18 mouse cellular contexts compared by ENCODE assay signal in the genomic region with DNA sequence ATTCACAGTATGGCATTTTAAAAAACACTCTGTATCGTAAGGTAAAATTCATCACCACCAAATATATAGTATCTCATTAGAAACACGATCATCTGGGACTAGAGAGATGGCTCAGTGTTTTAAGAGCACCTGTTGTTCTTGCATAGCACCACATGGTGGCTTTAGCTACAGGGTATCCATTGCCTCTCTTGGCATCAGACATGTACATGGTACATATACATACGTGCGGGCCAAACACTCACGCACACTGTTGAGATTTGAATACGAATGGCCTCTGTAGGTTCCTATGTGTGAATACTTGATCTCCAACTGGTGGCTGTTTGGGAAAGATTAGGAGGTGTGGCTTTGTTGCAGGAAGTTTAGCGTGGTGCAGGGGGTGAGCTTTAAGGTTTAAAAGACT. TPM values are rescaled to one million over a fixed set of nuclear protein-coding genes. Genes with fewer than 3 reads are reported as not detected.
DNase-seq lines count a peak whose midpoint lies in the region; ATAC-seq and TF ChIP-seq lines count a peak whose summit lies in the region.
"Had no signal": no experiment of that assay in that cellular context is flagged by ENCODE, and none has a peak within 500 bp of the region (broad histone marks: within the 10 kb centered on the region; RNA-seq: fewer than 3 reads in every experiment).

No protein-coding gene starts in this region.

- no peak for DNase-seq in limb, embryonic 11.5 days (ENCODE audit: low spot score)
- no peak for DNase-seq in limb, embryonic 10.5 days (ENCODE audit: low spot score)
- no peak for DNase-seq in Patski (ENCODE audit: low read depth, low spot score)
- no peak for DNase-seq in hindbrain, embryonic 11.5 days (ENCODE audit: low spot score)
- no peak for DNase-seq in right cerebral cortex, postnatal 25 days
- DNase-seq: adrenal gland, adult 8-10 months; cerebellum, adult 18-20 months; cerebellum, postnatal 14 days; heart, postnatal 36 days; kidney, adult 9 months; kidney, postnatal 36 days; layer of hippocampus, postnatal 36 days; thymus, postnatal 14 days had no signal

- no peaks in the 10 kb centered on the region for H3K9me3 ChIP-seq in limb, embryonic 11.5 days (ENCODE audit: control insufficient read depth, low read length)
- no peaks in the 10 kb centered on the region for H3K9me3 ChIP-seq in limb, embryonic 10.5 days (replicated peaks)
- no peaks in the 10 kb centered on the region for H3K9me3 ChIP-seq in limb, embryonic 12.5 days
- H3K9me3 ChIP-seq in hindbrain, embryonic 11.5 days (ENCODE audit: control insufficient read depth, low read length) = no peaks in the 10 kb centered on the region
- H3K9me3 ChIP-seq: heart, embryonic 15.5 days; hindbrain, embryonic 15.5 days had no signal

- no peak overlapping the region for H3K9ac ChIP-seq in limb, embryonic 11.5 days (ENCODE audit: low read length)
- H3K9ac ChIP-seq in limb, embryonic 12.5 days (replicated peaks) = no peak overlapping the region
- no peak overlapping the region for H3K9ac ChIP-seq in hindbrain, embryonic 11.5 days (ENCODE audit: low read depth, low read length)
- H3K9ac ChIP-seq: heart, embryonic 15.5 days; hindbrain, embryonic 15.5 days had no signal

- in situ Hi-C loops in Patski (cut with MboI; ENCODE audit: low pct_unique_long_range_greater_than_20kb) = loop anchor here (10.0 kb wide), 2 partner anchors 92 to 272 kb away; no protein-coding TSS in a partner anchor

- peak; percentile 16 for TF ChIP-seq CTCF in Patski (IDR thresholded peaks at IDR 0.05)

- POLR2A ChIA-PET in Patski (lab: Charles Lee) = no interaction called here

- no peaks in the 10 kb centered on the region for H3K36me3 ChIP-seq in limb, embryonic 11.5 days (ENCODE audit: control insufficient read depth, insufficient read depth, low read length)
- no peaks in the 10 kb centered on the region for H3K36me3 ChIP-seq in limb, embryonic 10.5 days
- no peaks in the 10 kb centered on the region for H3K36me3 ChIP-seq in limb, embryonic 12.5 days
- H3K36me3 ChIP-seq in hindbrain, embryonic 11.5 days (ENCODE audit: control insufficient read depth, insufficient read depth, low read length) = no peaks in the 10 kb centered on the region
- H3K36me3 ChIP-seq: heart, embryonic 15.5 days; hindbrain, embryonic 15.5 days had no signal

- H3K4me3 ChIP-seq in limb, embryonic 11.5 days (ENCODE audit: low read depth, low read length) = no peak overlapping the region
- H3K4me3 ChIP-seq in limb, embryonic 10.5 days = no peak overlapping the region
- no peak overlapping the region for H3K4me3 ChIP-seq in limb, embryonic 12.5 days (replicated peaks)
- H3K4me3 ChIP-seq in hindbrain, embryonic 11.5 days (ENCODE audit: low read depth, low read length) = no peak overlapping the region
- H3K4me3 ChIP-seq: heart, embryonic 15.5 days; hindbrain, embryonic 15.5 days had no signal

- ATAC-seq in limb, embryonic 11.5 days (ENCODE audit: insufficient number of reproducible peaks, low FRiP score, low TSS enrichment, low read depth) = no peak
- no peak for ATAC-seq in Patski
- ATAC-seq in limb, embryonic 12.5 days (ENCODE audit: insufficient number of reproducible peaks, insufficient read depth, low FRiP score, low TSS enrichment, low read depth) = no peak
- no peak for ATAC-seq in hindbrain, embryonic 11.5 days (ENCODE audit: low FRiP score)
- no peak for ATAC-seq in monocyte, adult 5-6 weeks (replicated peaks; ENCODE audit: insufficient number of reproducible peaks, low FRiP score, low TSS enrichment, poor library complexity, severe bottlenecking)

- CTCF ChIA-PET in Patski (lab: Charles Lee) = interaction anchor here (1.8 to 2.4 kb wide), 2 partner anchors 11 to 21 kb away, joined by 7 to 13 read pairs; no protein-coding TSS in a partner anchor

- 81% methylated on average over 7 of the region's 7 CpGs for WGBS in limb, embryonic 11.5 days
- 83% methylated on average over 7 of the region's 7 CpGs for WGBS in limb, embryonic 10.5 days
- 83% methylated on average over 7 of the region's 7 CpGs for WGBS in limb, embryonic 12.5 days
- WGBS in hindbrain, embryonic 11.5 days = 82% methylated on average over 7 of the region's 7 CpGs

- H3K4me2 ChIP-seq in limb, embryonic 11.5 days (ENCODE audit: low read depth, severe bottlenecking) = no peak overlapping the region
- no peak overlapping the region for H3K4me2 ChIP-seq in limb, embryonic 12.5 days
- no peak overlapping the region for H3K4me2 ChIP-seq in hindbrain, embryonic 11.5 days (replicated peaks; ENCODE audit: low read depth, low read length)
- H3K4me2 ChIP-seq: midbrain, embryonic 11.5 days had no signal

- H3K4me1 ChIP-seq in limb, embryonic 11.5 days (ENCODE audit: control insufficient read depth, insufficient read depth, low read length) = no peaks in the 10 kb centered on the region
- peaks cover 14% of the 10 kb centered on the region for H3K4me1 ChIP-seq in limb, embryonic 10.5 days
- H3K4me1 ChIP-seq in limb, embryonic 12.5 days (replicated peaks) = peaks cover 14% of the 10 kb centered on the region
- no peaks in the 10 kb centered on the region for H3K4me1 ChIP-seq in hindbrain, embryonic 11.5 days (replicated peaks; ENCODE audit: control insufficient read depth, insufficient read depth, low read length)
- H3K4me1 ChIP-seq: heart, embryonic 15.5 days had no signal

- no peaks in the 10 kb centered on the region for H3K27me3 ChIP-seq in limb, embryonic 11.5 days (ENCODE audit: control insufficient read depth, insufficient read depth, low read length)
- peaks cover 17% of the 10 kb centered on the region; the same call in 1 of the 2 replicates for H3K27me3 ChIP-seq in limb, embryonic 10.5 days (ENCODE audit: low read depth, poor library complexity, severe bottlenecking)
- H3K27me3 ChIP-seq in Patski = peaks cover 5% of the 10 kb centered on the region
- peaks cover 4% of the 10 kb centered on the region; the same call in 1 of the 2 replicates for H3K27me3 ChIP-seq in limb, embryonic 12.5 days
- H3K27me3 ChIP-seq in hindbrain, embryonic 11.5 days (ENCODE audit: control insufficient read depth, insufficient read depth, low read length) = 0 out of 2 replicates have a peak, but pooled peaks cover 2% of the 10 kb centered on the region
- H3K27me3 ChIP-seq: hindbrain, embryonic 15.5 days had no signal

- 0 out of 2 replicates have a peak overlapping the region, but pooled peaks have one; percentile 38 for H3K27ac ChIP-seq in limb, embryonic 11.5 days (replicated peaks; ENCODE audit: low read depth, low read length)
- no peak overlapping the region; the same call in 1 of the 2 replicates for H3K27ac ChIP-seq in limb, embryonic 10.5 days
- H3K27ac ChIP-seq in limb, embryonic 12.5 days = peak overlapping the region; percentile 77
- H3K27ac ChIP-seq in hindbrain, embryonic 11.5 days (ENCODE audit: low read depth, low read length) = no peak overlapping the region
- H3K27ac ChIP-seq: heart, embryonic 15.5 days; hindbrain, embryonic 15.5 days had no signal

RNA-seq across cellular contexts. Expression of a gene that starts 28.6 kb away (rescaled TPM):
- polyA plus RNA-seq in limb, embryonic 11.5 days (2014; fragmentation: Nextera tagmentation; extraction: Ambion mirVana) = 37.7 and 37.8 TPM in 2 replicates
- polyA plus RNA-seq in limb, embryonic 10.5 days (2016; fragmentation: Nextera tagmentation; extraction: Ambion mirVana) = 31.5 and 33.6 TPM in 2 replicates
- 13.1 TPM for polyA plus RNA-seq in Patski (2021)
- polyA plus RNA-seq in limb, embryonic 12.5 days (2016; fragmentation: Nextera tagmentation; extraction: Ambion mirVana) = 32.4 and 34.6 TPM in 2 replicates
- polyA plus RNA-seq in hindbrain, embryonic 11.5 days (2014; fragmentation: Nextera tagmentation; extraction: Ambion mirVana) = 46.3 and 50.8 TPM in 2 replicates
- 33.0 to 35.9 TPM (median 35.4 TPM) in 3 replicates for total RNA-seq in monocyte, adult 5-6 weeks (2017)

Comparison
In these comparisons a context has a peak if more than half of its experiments do, and no peak if none do; other contexts are left out.
1. H3K27ac ChIP-seq: peak in limb, embryonic 11.5 days (single experiment) and limb, embryonic 12.5 days (single experiment); none in limb, embryonic 10.5 days (single experiment) and hindbrain, embryonic 11.5 days (single experiment).